Mouse (Mus musculus): ENCODE measurements around the gene Wdhd1. TPM values are rescaled to one million over a fixed set of nuclear protein-coding genes. Genes with fewer than 3 reads are reported as not detected.

The Wdhd1 gene
- polyA plus RNA-seq, 1 experiment from 2014 or later = 39.0 TPM

DNA sequence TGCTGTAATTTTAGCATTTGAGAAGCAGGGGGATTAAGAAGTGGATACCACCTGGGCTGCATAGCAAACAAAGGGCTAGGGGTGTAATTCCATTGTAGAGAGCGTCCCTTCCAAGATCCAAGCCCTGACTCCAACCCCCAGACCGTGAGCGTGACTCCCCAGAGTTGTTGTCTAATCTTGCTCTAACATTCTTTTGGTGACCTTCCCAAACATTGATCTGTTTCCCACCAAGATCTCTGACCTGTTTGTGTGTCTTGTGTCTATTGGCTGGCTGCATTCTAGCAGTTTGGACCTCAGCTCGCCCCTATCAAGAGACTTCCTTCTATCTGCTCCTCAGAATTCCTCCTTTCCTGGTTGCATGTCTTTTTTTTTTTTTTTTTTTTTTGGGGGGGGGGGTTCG is 10.4 kb upstream of the Wdhd1 start:
- no peak for ATAC-seq (ENCODE audit: insufficient number of reproducible peaks, insufficient read depth, low FRiP score, low read depth)
- Histone ChIP-seq H3K4me2 (replicated peaks; ENCODE audit: low read depth, low read length) (no peak overlapping the region), H3K4me1 (ENCODE audit: control insufficient read depth, insufficient read depth, low read length) (peaks cover 6% of the 10 kb centered on the region; the same call in 1 of the 2 replicates), H3K9ac (replicated peaks; ENCODE audit: low read depth, low read length) (no peak overlapping the region), H3K4me3 (ENCODE audit: low read depth, low read length) (no peak overlapping the region), H3K27ac (ENCODE audit: low read length) (no peak overlapping the region), H3K9me3 (ENCODE audit: control insufficient read depth, low read depth, low read length) (no peaks in the 10 kb centered on the region), H3K36me3 (ENCODE audit: control insufficient read depth, insufficient read depth, low read length) (no peaks in the 10 kb centered on the region; the same call in 1 of the 2 replicates), H3K27me3 (ENCODE audit: control insufficient read depth, insufficient read depth, low read length) (no peaks in the 10 kb centered on the region)
- 81% methylated on average over 4 of the region's 5 CpGs for WGBS

DNA sequence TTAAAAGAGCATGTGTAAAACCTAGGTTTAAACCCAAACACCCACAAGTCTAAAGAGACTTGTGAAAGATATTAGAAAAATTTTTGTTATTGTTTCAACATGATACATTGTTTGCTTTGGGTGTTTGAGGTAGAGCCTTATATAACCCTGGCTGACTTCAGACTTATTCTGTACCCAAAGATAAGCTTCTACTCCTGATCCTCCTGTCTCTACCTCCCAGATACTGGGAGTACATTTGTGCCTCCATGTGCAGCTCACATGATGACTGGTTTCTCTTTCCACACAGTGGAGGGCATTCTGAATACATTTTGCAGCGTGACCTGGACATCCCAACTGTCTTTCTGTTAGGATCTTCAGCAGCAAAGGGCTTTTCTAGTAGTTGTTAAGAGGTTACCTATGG is 9.6 kb upstream of the Wdhd1 start:
- Histone ChIP-seq H3K27me3 (ENCODE audit: control insufficient read depth, insufficient read depth, low read length) (no peaks in the 10 kb centered on the region), H3K27ac (ENCODE audit: low read length) (no peak overlapping the region), H3K4me3 (ENCODE audit: low read depth, low read length) (no peak overlapping the region), H3K9me3 (ENCODE audit: control insufficient read depth, low read depth, low read length) (no peaks in the 10 kb centered on the region), H3K4me1 (ENCODE audit: control insufficient read depth, insufficient read depth, low read length) (peaks cover 6% of the 10 kb centered on the region; the same call in 1 of the 2 replicates), H3K36me3 (ENCODE audit: control insufficient read depth, insufficient read depth, low read length) (no peaks in the 10 kb centered on the region; the same call in 1 of the 2 replicates), H3K4me2 (replicated peaks; ENCODE audit: low read depth, low read length) (no peak overlapping the region), H3K9ac (replicated peaks; ENCODE audit: low read depth, low read length) (no peak overlapping the region)
- WGBS = 77% methylated on average over 1 of the region's 1 CpGs
- ATAC-seq (ENCODE audit: insufficient number of reproducible peaks, insufficient read depth, low FRiP score, low read depth) = no peak

DNA sequence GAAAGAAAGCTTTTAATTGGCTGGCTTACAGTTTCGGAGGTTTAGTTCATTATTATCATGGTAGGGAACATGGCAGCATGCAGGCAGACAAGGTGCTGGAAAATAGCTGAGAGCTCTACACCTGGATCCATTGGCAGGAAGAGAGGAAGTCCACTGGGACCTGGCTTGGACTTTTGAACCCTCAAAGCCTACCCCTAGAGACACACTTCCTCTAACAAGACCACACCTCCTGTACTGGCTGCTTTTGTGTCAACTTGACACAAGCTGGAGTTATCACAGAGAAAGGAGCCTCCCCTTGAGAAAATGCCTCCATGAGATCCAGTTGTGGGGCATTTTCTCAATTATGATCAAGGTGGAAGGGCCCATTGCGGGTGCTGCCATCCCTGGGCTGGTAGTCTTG is 8.6 kb upstream of the Wdhd1 start:
- Histone ChIP-seq H3K9me3 (ENCODE audit: control insufficient read depth, low read depth, low read length) (no peaks in the 10 kb centered on the region), H3K27ac (ENCODE audit: low read length) (no peak overlapping the region), H3K27me3 (ENCODE audit: control insufficient read depth, insufficient read depth, low read length) (no peaks in the 10 kb centered on the region), H3K36me3 (ENCODE audit: control insufficient read depth, insufficient read depth, low read length) (no peaks in the 10 kb centered on the region; the same call in 1 of the 2 replicates), H3K4me2 (replicated peaks; ENCODE audit: low read depth, low read length) (no peak overlapping the region), H3K9ac (replicated peaks; ENCODE audit: low read depth, low read length) (no peak overlapping the region), H3K4me1 (ENCODE audit: control insufficient read depth, insufficient read depth, low read length) (peaks cover 6% of the 10 kb centered on the region; the same call in 1 of the 2 replicates), H3K4me3 (ENCODE audit: low read depth, low read length) (no peak overlapping the region)
- WGBS = 95% methylated on average over 2 of the region's 2 CpGs
- ATAC-seq (ENCODE audit: insufficient number of reproducible peaks, insufficient read depth, low FRiP score, low read depth) = no peak

DNA sequence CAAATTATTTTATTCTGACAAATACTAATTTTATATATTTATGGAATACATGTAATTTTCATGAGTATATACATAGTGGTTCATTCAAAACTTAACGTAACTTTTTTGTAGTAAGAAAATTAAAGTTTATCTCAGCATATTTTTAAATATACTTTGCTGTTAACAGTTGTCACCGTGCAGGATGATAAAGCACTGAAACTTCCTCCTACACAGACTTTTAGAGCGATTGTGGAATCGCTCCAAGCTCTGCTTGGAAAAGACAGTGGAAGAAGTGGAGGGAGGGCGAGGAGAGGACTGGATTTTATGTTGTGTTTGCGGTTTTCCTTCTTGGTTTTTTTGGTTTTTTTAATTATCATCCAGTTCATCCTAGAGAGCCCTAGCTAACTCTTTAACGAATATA is 6.9 kb upstream of the Wdhd1 start:
- Histone ChIP-seq H3K36me3 (ENCODE audit: control insufficient read depth, insufficient read depth, low read length) (no peaks in the 10 kb centered on the region; the same call in 1 of the 2 replicates), H3K4me2 (replicated peaks; ENCODE audit: low read depth, low read length) (no peak overlapping the region), H3K9ac (replicated peaks; ENCODE audit: low read depth, low read length) (no peak overlapping the region), H3K27me3 (ENCODE audit: control insufficient read depth, insufficient read depth, low read length) (no peaks in the 10 kb centered on the region), H3K9me3 (ENCODE audit: control insufficient read depth, low read depth, low read length) (no peaks in the 10 kb centered on the region), H3K27ac (ENCODE audit: low read length) (no peak overlapping the region), H3K4me3 (ENCODE audit: low read depth, low read length) (no peak overlapping the region), H3K4me1 (ENCODE audit: control insufficient read depth, insufficient read depth, low read length) (peaks cover 6% of the 10 kb centered on the region; the same call in 1 of the 2 replicates)
- 48% methylated on average over 7 of the region's 7 CpGs for WGBS
- ATAC-seq (ENCODE audit: insufficient number of reproducible peaks, insufficient read depth, low FRiP score, low read depth) = no peak

DNA sequence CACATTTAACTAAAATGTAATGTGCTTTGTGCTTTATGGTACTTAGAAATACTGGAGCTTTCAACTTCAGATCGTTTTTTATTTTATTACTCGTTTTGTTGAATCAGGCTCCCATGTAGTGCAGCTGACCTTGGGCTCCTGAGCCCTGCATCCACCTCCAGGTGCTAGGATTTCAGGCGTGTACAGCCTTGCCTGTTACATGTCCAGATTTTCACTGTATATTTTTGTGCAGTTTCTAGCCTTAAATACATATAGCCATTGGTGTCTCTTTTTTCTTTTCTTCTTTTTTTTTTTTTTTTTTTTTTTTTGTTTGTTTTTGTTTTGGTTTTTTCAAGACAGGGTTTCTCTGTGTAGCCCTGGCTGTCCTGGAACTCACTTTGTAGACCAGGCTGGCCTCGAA is 4.9 kb upstream of the Wdhd1 start:
- 90% methylated on average over 4 of the region's 4 CpGs for WGBS
- no peak overlapping the region for H3K4me3 ChIP-seq (ENCODE audit: low read depth, low read length)
- no peak for ATAC-seq (ENCODE audit: insufficient number of reproducible peaks, insufficient read depth, low FRiP score, low read depth)
- no peaks in the 10 kb centered on the region for H3K9me3 ChIP-seq (ENCODE audit: control insufficient read depth, low read depth, low read length)
- no peaks in the 10 kb centered on the region; the same call in 1 of the 2 replicates for H3K36me3 ChIP-seq (ENCODE audit: control insufficient read depth, insufficient read depth, low read length)
- H3K9ac ChIP-seq (replicated peaks; ENCODE audit: low read depth, low read length) = no peak overlapping the region
- no peak overlapping the region for H3K27ac ChIP-seq (ENCODE audit: low read length)
- no peak overlapping the region for H3K4me2 ChIP-seq (replicated peaks; ENCODE audit: low read depth, low read length)
- no peaks in the 10 kb centered on the region for H3K27me3 ChIP-seq (ENCODE audit: control insufficient read depth, insufficient read depth, low read length)
- H3K4me1 ChIP-seq (ENCODE audit: control insufficient read depth, insufficient read depth, low read length) = peaks cover 9% of the 10 kb centered on the region

DNA sequence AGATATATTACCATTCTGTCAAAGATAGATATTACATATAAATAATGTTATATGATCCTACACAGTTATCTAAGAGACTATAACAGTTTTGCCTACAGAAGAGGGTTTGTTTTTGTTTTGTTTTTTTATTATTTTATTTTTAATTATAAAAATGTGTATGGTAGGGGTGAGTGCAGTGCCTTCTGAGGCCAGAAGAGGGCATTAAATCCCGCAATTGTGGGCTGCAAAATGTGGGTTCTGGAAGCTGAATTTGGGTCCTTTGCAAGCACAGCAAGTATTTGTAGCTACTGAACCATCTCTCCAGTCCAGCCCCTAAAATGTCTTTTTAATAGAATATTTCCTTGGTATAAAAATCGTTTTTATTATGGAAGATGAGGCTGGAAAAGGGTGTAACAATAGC is 2.4 kb upstream of the Wdhd1 start:
- no peak overlapping the region for H3K4me2 ChIP-seq (replicated peaks; ENCODE audit: low read depth, low read length)
- no peak overlapping the region for H3K4me3 ChIP-seq (ENCODE audit: low read depth, low read length)
- WGBS = 76% methylated on average over 2 of the region's 2 CpGs
- H3K36me3 ChIP-seq (ENCODE audit: control insufficient read depth, insufficient read depth, low read length) = no peaks in the 10 kb centered on the region; the same call in 1 of the 2 replicates
- no peaks in the 10 kb centered on the region for H3K9me3 ChIP-seq (ENCODE audit: control insufficient read depth, low read depth, low read length)
- no peak overlapping the region for H3K27ac ChIP-seq (ENCODE audit: low read length)
- no peak overlapping the region for H3K9ac ChIP-seq (replicated peaks; ENCODE audit: low read depth, low read length)
- peaks cover 14% of the 10 kb centered on the region for H3K4me1 ChIP-seq (ENCODE audit: control insufficient read depth, insufficient read depth, low read length)
- no peak for ATAC-seq (ENCODE audit: insufficient number of reproducible peaks, insufficient read depth, low FRiP score, low read depth)
- H3K27me3 ChIP-seq (ENCODE audit: control insufficient read depth, insufficient read depth, low read length) = no peaks in the 10 kb centered on the region

DNA sequence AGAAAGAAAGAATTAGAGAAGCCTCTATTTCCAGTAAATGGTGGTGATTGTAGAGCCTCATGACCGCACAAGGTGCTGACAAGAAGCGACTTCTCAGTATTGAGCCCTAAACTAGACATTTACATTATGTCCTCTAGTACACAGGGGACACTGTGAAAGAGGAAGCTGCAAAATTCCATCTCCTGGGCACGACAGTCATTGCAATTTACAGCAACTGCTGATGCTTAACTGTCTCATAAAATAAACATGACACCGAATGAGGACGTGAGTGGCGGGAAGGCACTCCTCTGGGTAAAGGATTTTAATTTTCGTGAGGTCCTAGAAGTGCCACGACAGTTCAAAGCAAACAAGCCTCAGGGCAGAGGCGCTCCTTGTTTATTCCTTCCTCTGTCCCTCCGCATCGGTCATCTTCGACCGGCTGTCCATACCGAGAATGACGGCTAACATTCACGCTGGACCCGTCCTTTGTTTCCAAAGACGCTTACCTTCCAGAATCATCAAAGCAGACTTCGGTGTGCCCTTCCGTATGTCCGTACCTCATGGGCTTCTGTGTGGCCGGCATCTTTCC is 537 bp downstream of the Wdhd1 start:
- H3K36me3 ChIP-seq (ENCODE audit: control insufficient read depth, insufficient read depth, low read length) = peaks cover 12% of the 10 kb centered on the region
- peaks cover 8% of the 10 kb centered on the region for H3K4me1 ChIP-seq (ENCODE audit: control insufficient read depth, insufficient read depth, low read length)
- H3K9me3 ChIP-seq (ENCODE audit: control insufficient read depth, low read depth, low read length) = no peaks in the 10 kb centered on the region
- H3K4me2 ChIP-seq (replicated peaks; ENCODE audit: low read depth, low read length) = peak overlapping the region; percentile 71
- H3K4me3 ChIP-seq (ENCODE audit: low read depth, low read length) = peak overlapping the region; percentile 58
- peak overlapping the region; percentile 93 for H3K27ac ChIP-seq (ENCODE audit: low read length)
- H3K27me3 ChIP-seq (ENCODE audit: control insufficient read depth, insufficient read depth, low read length) = no peaks in the 10 kb centered on the region
- H3K9ac ChIP-seq (replicated peaks; ENCODE audit: low read depth, low read length) = peak overlapping the region; percentile 88
- 1% methylated on average over 22 of the region's 22 CpGs for WGBS
- no peak; the same call in 1 of the 2 replicates for ATAC-seq (ENCODE audit: insufficient number of reproducible peaks, insufficient read depth, low FRiP score, low read depth)

DNA sequence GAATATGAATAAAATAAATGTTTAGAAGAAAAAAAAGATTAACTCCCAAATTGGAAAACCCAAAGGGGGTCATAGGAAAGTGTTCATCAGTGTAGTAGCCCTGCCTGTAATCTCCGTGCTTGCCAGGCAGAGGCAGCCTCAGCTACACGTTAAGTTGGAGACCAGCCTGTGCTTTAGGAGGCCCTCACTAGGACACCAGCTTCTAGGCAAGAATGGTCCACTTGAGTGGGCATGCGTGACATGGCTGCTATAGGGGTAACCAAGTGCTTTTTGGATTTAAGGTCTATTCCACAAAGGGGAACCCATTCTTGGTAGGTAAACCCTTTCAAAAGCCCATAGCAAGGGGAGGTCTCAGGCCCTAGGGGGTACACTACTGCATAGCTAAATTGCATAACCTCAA is 1.2 kb downstream of the Wdhd1 start:
- peak overlapping the region; percentile 58 for H3K4me3 ChIP-seq (ENCODE audit: low read depth, low read length)
- H3K36me3 ChIP-seq (ENCODE audit: control insufficient read depth, insufficient read depth, low read length) = peaks cover 15% of the 10 kb centered on the region
- H3K4me2 ChIP-seq (replicated peaks; ENCODE audit: low read depth, low read length) = peak overlapping the region; percentile 71
- H3K9ac ChIP-seq (replicated peaks; ENCODE audit: low read depth, low read length) = no peak overlapping the region
- WGBS = 31% methylated on average over 3 of the region's 3 CpGs
- no peaks in the 10 kb centered on the region for H3K27me3 ChIP-seq (ENCODE audit: control insufficient read depth, insufficient read depth, low read length)
- ATAC-seq (ENCODE audit: insufficient number of reproducible peaks, insufficient read depth, low FRiP score, low read depth) = no peak
- H3K9me3 ChIP-seq (ENCODE audit: control insufficient read depth, low read depth, low read length) = no peaks in the 10 kb centered on the region
- peaks cover 8% of the 10 kb centered on the region for H3K4me1 ChIP-seq (ENCODE audit: control insufficient read depth, insufficient read depth, low read length)
- H3K27ac ChIP-seq (ENCODE audit: low read length) = no peak overlapping the region

DNA sequence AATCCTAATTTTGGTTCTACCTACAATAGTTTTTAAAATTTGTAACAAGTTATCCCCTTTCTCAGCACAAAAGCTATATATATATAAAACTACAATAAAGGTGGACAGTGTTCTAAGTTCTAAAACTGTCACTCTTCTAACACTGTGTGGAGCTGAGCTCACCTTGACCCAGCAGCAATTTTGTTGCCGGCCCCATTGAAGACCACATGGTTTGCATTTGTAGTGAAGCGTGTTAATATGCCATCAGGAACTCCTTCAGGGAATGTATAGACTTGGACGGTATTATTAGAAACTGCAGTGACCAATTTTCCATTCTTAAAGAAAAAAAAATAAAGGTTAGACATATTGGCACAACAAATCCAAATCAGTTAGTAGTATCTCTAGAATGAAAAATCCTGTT is 2.9 kb downstream of the Wdhd1 start:
- H3K9me3 ChIP-seq (ENCODE audit: control insufficient read depth, low read depth, low read length) = no peaks in the 10 kb centered on the region
- WGBS = 91% methylated on average over 3 of the region's 3 CpGs
- ATAC-seq (ENCODE audit: insufficient number of reproducible peaks, insufficient read depth, low FRiP score, low read depth) = no peak
- H3K4me3 ChIP-seq (ENCODE audit: low read depth, low read length) = no peak overlapping the region
- H3K9ac ChIP-seq (replicated peaks; ENCODE audit: low read depth, low read length) = no peak overlapping the region
- no peak overlapping the region for H3K27ac ChIP-seq (ENCODE audit: low read length)
- H3K4me1 ChIP-seq (ENCODE audit: control insufficient read depth, insufficient read depth, low read length) = peaks cover 8% of the 10 kb centered on the region
- H3K27me3 ChIP-seq (ENCODE audit: control insufficient read depth, insufficient read depth, low read length) = no peaks in the 10 kb centered on the region
- H3K4me2 ChIP-seq (replicated peaks; ENCODE audit: low read depth, low read length) = no peak overlapping the region
- peaks cover 26% of the 10 kb centered on the region for H3K36me3 ChIP-seq (ENCODE audit: control insufficient read depth, insufficient read depth, low read length)
